Mouse (Mus musculus): ENCODE data around the gene Tlr13. TPM values are rescaled to one million over a fixed set of nuclear protein-coding genes. Genes with fewer than 3 reads are reported as not detected.

Tlr13 gene
- 0.31 and 0.47 TPM in 2 replicates for polyA plus RNA-seq (2014; fragmentation: Nextera tagmentation; extraction: Ambion mirVana)

DNA sequence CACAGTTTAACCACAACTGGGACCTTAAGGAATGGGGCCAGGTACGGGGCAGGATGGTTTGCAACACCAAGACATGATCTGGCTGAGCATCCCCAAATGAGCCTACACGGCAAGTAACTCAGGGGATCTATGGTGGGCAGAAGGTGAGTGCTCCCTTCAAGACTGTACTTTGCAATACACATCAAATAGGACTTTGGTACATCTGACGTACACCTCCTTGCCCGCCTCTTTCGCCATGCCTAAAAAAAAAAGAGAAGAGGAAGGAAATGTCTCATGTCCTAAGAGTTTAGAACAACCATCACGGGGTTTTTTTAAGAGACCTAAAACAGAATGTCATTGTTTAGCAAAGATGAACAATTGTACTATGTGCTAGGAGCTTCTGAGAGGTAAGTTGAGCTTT is at the start of gene Tlr13:
Gene Tlr13 (plus strand): TSS at position 269 of the 400 bp plus-strand sequence.
- Histone ChIP-seq H3K27ac (ENCODE audit: low read depth, low read length) (no peak within 1 kb of the TSS), H3K4me1 (ENCODE audit: control insufficient read depth, insufficient read depth, low read length) (no peaks in the 10 kb centered on the region), H3K4me2 (replicated peaks; ENCODE audit: low read depth, low read length) (no peak within 1 kb of the TSS), H3K4me3 (ENCODE audit: low read length) (no peak within 1 kb of the TSS), H3K9ac (ENCODE audit: low read depth, low read length) (no peak within 1 kb of the TSS), H3K9me3 (ENCODE audit: control insufficient read depth, low read length) (no peaks in the 10 kb centered on the region), H3K36me3 (ENCODE audit: control insufficient read depth, insufficient read depth, low read length) (no peaks in the 10 kb centered on the region), H3K27me3 (ENCODE audit: control insufficient read depth, insufficient read depth, low read length) (no peaks in the 10 kb centered on the region)
- 88% methylated on average over 6 of the region's 6 CpGs for WGBS
- ATAC-seq (ENCODE audit: low FRiP score, low TSS enrichment) = no peak

GRCm38 (mm10) chrX:106105464-106105863 is 37.5 kb upstream of the Tlr13 start:
- Histone ChIP-seq H3K4me1 (ENCODE audit: control insufficient read depth, insufficient read depth, low read length) (no peaks in the 10 kb centered on the region), H3K36me3 (ENCODE audit: control insufficient read depth, insufficient read depth, low read length) (peaks cover 11% of the 10 kb centered on the region; the same call in 1 of the 2 replicates), H3K9ac (ENCODE audit: low read depth, low read length) (no peak overlapping the region), H3K4me2 (replicated peaks; ENCODE audit: low read depth, low read length) (no peak overlapping the region), H3K4me3 (ENCODE audit: low read length) (no peak overlapping the region), H3K9me3 (ENCODE audit: control insufficient read depth, low read length) (no peaks in the 10 kb centered on the region), H3K27ac (ENCODE audit: low read depth, low read length) (no peak overlapping the region), H3K27me3 (ENCODE audit: control insufficient read depth, insufficient read depth, low read length) (no peaks in the 10 kb centered on the region)
- 0 out of 2 replicates have a peak, but pooled peaks have one; percentile 32 for ATAC-seq (ENCODE audit: low FRiP score, low TSS enrichment)
- 55% methylated on average over 2 of the region's 2 CpGs for WGBS

GRCm38 (mm10) chrX:106113881-106114280 is 29.1 kb upstream of the Tlr13 start:
- Histone ChIP-seq H3K9ac (ENCODE audit: low read depth, low read length) (no peak overlapping the region), H3K27ac (ENCODE audit: low read depth, low read length) (no peak overlapping the region), H3K36me3 (ENCODE audit: control insufficient read depth, insufficient read depth, low read length) (no peaks in the 10 kb centered on the region; the same call in 1 of the 2 replicates), H3K9me3 (ENCODE audit: control insufficient read depth, low read length) (no peaks in the 10 kb centered on the region), H3K4me1 (ENCODE audit: control insufficient read depth, insufficient read depth, low read length) (no peaks in the 10 kb centered on the region), H3K4me3 (ENCODE audit: low read length) (no peak overlapping the region), H3K4me2 (replicated peaks; ENCODE audit: low read depth, low read length) (no peak overlapping the region), H3K27me3 (ENCODE audit: control insufficient read depth, insufficient read depth, low read length) (no peaks in the 10 kb centered on the region)
- ATAC-seq (ENCODE audit: low FRiP score, low TSS enrichment) = no peak
- 84% methylated on average over 4 of the region's 4 CpGs for WGBS

- no peak for ATAC-seq (ENCODE audit: low FRiP score, low TSS enrichment)
- Histone ChIP-seq H3K4me1 (ENCODE audit: control insufficient read depth, insufficient read depth, low read length) (no peaks in the 10 kb centered on the region), H3K4me2 (replicated peaks; ENCODE audit: low read depth, low read length) (no peak overlapping the region), H3K36me3 (ENCODE audit: control insufficient read depth, insufficient read depth, low read length) (no peaks in the 10 kb centered on the region; the same call in 1 of the 2 replicates), H3K27me3 (ENCODE audit: control insufficient read depth, insufficient read depth, low read length) (no peaks in the 10 kb centered on the region), H3K9me3 (ENCODE audit: control insufficient read depth, low read length) (no peaks in the 10 kb centered on the region), H3K27ac (ENCODE audit: low read depth, low read length) (no peak overlapping the region), H3K4me3 (ENCODE audit: low read length) (no peak overlapping the region), H3K9ac (ENCODE audit: low read depth, low read length) (no peak overlapping the region)
- 85% methylated on average over 1 of the region's 1 CpGs for WGBS
These were observed 28.3 kb upstream of the Tlr13 start for GRCm38 (mm10) chrX:106114674-106115073.

DNA sequence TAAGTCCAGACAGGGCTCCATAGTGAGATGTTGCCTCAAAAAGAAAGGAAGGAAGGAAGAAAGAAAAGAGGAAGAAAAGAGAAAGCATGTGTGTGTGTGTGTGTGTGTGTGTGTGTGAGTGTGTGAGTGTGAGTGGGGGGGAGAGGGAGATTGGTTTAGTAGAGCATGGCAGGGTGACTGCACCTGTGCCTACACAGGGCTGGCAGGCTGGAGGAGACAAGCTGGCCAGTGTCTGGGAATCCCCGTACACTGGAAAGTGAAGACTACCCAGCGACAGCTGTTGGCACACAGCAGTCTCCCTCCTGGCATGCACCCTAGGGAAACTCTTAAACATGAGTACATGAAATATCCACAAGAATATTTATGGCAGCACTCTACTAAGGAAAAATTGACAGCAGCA is 20.2 kb upstream of the Tlr13 start:
- Histone ChIP-seq H3K36me3 (ENCODE audit: control insufficient read depth, insufficient read depth, low read length) (peaks cover 10% of the 10 kb centered on the region; the same call in 1 of the 2 replicates), H3K27me3 (ENCODE audit: control insufficient read depth, insufficient read depth, low read length) (no peaks in the 10 kb centered on the region), H3K9me3 (ENCODE audit: control insufficient read depth, low read length) (no peaks in the 10 kb centered on the region), H3K4me3 (ENCODE audit: low read length) (no peak overlapping the region), H3K27ac (ENCODE audit: low read depth, low read length) (no peak overlapping the region), H3K4me1 (ENCODE audit: control insufficient read depth, insufficient read depth, low read length) (no peaks in the 10 kb centered on the region), H3K9ac (ENCODE audit: low read depth, low read length) (no peak overlapping the region), H3K4me2 (replicated peaks; ENCODE audit: low read depth, low read length) (no peak overlapping the region)
- no peak for ATAC-seq (ENCODE audit: low FRiP score, low TSS enrichment)
- WGBS = 82% methylated on average over 2 of the region's 2 CpGs

DNA sequence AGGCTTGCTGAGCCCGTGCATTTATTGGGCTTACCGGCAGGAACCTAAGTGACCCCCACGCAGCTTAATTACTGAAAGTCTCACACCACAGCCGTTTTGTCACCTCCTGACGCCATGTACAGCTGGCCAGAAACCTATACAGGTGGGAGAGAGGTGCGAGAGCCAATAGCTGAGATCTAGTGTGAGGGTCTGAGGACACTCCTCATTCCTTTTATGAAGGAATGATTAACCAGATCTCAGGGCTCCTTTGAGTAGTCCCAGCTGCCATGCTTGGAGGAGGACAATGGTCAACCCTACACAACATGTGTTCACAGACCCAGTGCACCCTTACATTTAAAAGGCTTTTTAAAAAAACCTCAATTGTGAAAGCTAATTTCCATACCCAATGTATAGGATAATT is 14.7 kb upstream of the Tlr13 start:
- H3K9me3 ChIP-seq (ENCODE audit: control insufficient read depth, low read length) = no peaks in the 10 kb centered on the region
- 60% methylated on average over 6 of the region's 6 CpGs for WGBS
- no peaks in the 10 kb centered on the region for H3K4me1 ChIP-seq (ENCODE audit: control insufficient read depth, insufficient read depth, low read length)
- no peak overlapping the region for H3K4me2 ChIP-seq (replicated peaks; ENCODE audit: low read depth, low read length)
- peak; percentile 62 for ATAC-seq (ENCODE audit: low FRiP score, low TSS enrichment)
- no peak overlapping the region for H3K27ac ChIP-seq (ENCODE audit: low read depth, low read length)
- H3K9ac ChIP-seq (ENCODE audit: low read depth, low read length) = no peak overlapping the region
- peaks cover 9% of the 10 kb centered on the region; the same call in 1 of the 2 replicates for H3K36me3 ChIP-seq (ENCODE audit: control insufficient read depth, insufficient read depth, low read length)
- H3K4me3 ChIP-seq (ENCODE audit: low read length) = no peak overlapping the region
- no peaks in the 10 kb centered on the region for H3K27me3 ChIP-seq (ENCODE audit: control insufficient read depth, insufficient read depth, low read length)

DNA sequence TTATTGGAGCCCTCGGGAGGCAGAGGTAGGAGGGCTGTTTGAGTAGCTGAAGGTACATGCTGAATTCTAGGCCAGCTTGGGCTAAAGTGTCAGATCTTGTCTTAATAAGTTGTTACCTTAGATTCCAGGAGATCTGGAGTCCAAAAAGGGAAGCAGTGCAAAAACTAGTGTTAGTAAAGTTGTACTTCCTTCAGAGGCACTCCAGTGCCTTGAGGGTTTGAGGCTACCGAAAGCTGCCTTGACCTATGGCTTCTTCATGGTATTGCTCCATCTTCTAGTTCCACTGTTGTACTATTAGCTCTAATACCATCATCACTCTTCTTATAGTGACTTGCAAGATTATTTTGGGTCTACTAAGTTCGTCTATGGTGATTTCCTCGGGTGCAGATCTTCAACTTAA is 13.1 kb upstream of the Tlr13 start:
- H3K27ac ChIP-seq (ENCODE audit: low read depth, low read length) = no peak overlapping the region
- H3K4me2 ChIP-seq (replicated peaks; ENCODE audit: low read depth, low read length) = no peak overlapping the region

DNA sequence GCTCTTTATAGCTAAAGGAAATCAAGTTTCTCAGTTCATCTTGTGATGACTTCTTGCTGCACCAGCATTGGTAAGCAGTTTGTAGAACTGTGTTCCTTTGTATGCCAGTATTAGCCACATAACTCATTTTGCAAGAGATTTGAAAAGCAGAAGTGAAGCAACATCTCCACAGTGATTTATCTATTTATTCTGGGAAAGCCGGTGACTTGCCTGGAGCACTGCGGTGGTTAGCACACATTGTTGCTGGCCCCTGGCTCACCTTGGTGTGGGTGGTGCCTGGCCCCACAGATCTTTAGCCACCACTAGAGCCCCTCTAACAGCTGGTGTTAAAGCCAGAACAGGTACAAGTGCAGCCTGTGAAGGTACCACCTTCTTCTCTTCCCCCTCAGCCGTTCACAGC is 8.1 kb upstream of the Tlr13 start:
- 75% methylated on average over 3 of the region's 3 CpGs for WGBS

More for the DNA sequence above, 13.1 kb upstream of the Tlr13 start:
- no peak overlapping the region for H3K4me3 ChIP-seq (ENCODE audit: low read length)
- no peaks in the 10 kb centered on the region for H3K4me1 ChIP-seq (ENCODE audit: control insufficient read depth, insufficient read depth, low read length)
- WGBS = 90% methylated on average over 4 of the region's 4 CpGs
- H3K36me3 ChIP-seq (ENCODE audit: control insufficient read depth, insufficient read depth, low read length) = no peaks in the 10 kb centered on the region
- no peak for ATAC-seq (ENCODE audit: low FRiP score, low TSS enrichment)
- no peaks in the 10 kb centered on the region for H3K9me3 ChIP-seq (ENCODE audit: control insufficient read depth, low read length)
- no peaks in the 10 kb centered on the region for H3K27me3 ChIP-seq (ENCODE audit: control insufficient read depth, insufficient read depth, low read length)
- H3K9ac ChIP-seq (ENCODE audit: low read depth, low read length) = no peak overlapping the region

GRCm38 (mm10) chrX:106135484-106135883 is 7.5 kb upstream of the Tlr13 start:
- H3K4me2 ChIP-seq (replicated peaks; ENCODE audit: low read depth, low read length) = no peak overlapping the region
- no peak for ATAC-seq (ENCODE audit: low FRiP score, low TSS enrichment)
- no peaks in the 10 kb centered on the region for H3K4me1 ChIP-seq (ENCODE audit: control insufficient read depth, insufficient read depth, low read length)
- no peaks in the 10 kb centered on the region for H3K27me3 ChIP-seq (ENCODE audit: control insufficient read depth, insufficient read depth, low read length)
- H3K9ac ChIP-seq (ENCODE audit: low read depth, low read length) = no peak overlapping the region
- WGBS = 83% methylated on average over 4 of the region's 4 CpGs
- no peak overlapping the region for H3K4me3 ChIP-seq (ENCODE audit: low read length)
- no peaks in the 10 kb centered on the region for H3K9me3 ChIP-seq (ENCODE audit: control insufficient read depth, low read length)
- no peaks in the 10 kb centered on the region for H3K36me3 ChIP-seq (ENCODE audit: control insufficient read depth, insufficient read depth, low read length)
- no peak overlapping the region for H3K27ac ChIP-seq (ENCODE audit: low read depth, low read length)

More for the DNA sequence above, 8.1 kb upstream of the Tlr13 start:
- Histone ChIP-seq H3K4me3 (ENCODE audit: low read length) (no peak overlapping the region), H3K4me2 (replicated peaks; ENCODE audit: low read depth, low read length) (no peak overlapping the region), H3K9me3 (ENCODE audit: control insufficient read depth, low read length) (no peaks in the 10 kb centered on the region), H3K27ac (ENCODE audit: low read depth, low read length) (no peak overlapping the region), H3K4me1 (ENCODE audit: control insufficient read depth, insufficient read depth, low read length) (no peaks in the 10 kb centered on the region), H3K9ac (ENCODE audit: low read depth, low read length) (no peak overlapping the region), H3K36me3 (ENCODE audit: control insufficient read depth, insufficient read depth, low read length) (no peaks in the 10 kb centered on the region), H3K27me3 (ENCODE audit: control insufficient read depth, insufficient read depth, low read length) (no peaks in the 10 kb centered on the region)
- ATAC-seq (ENCODE audit: low FRiP score, low TSS enrichment) = no peak

Measured in kidney, embryonic 14.5 days (tissue).